ENCODE assay signal across 8 mouse cellular contexts in the genomic region with DNA sequence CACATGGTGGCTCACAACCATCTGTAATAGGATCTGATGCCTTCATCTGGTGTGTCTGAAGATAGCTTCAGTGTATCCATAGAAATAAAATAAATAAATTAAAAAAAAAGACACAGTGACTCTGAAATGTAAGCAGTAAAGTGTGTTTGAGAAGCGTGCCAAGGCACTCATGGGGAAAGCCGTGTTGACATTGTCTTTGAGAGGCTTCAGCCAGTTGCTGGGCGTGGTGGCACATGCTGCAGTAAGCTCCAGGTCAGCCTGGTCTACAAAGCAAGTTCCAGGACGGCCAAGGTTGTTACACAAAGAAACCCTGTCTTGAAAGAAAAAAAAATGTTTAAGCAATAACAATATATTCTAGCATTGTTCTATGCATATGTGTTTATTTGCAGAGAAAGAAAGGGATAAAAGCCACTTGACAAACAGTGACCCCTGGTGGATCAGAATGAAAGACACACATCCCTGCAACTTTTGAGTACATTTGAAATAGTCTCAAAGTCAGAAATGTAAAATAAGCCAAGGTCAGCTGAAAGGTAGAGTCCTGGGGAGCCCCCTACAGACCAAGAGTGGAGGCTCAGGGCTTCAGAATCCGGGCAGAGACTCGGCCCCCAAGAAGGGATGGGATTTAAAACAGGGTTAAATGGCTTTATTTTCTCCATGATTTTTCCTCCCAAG. TPM values are rescaled to one million over a fixed set of nuclear protein-coding genes. Genes with fewer than 3 reads are reported as not detected.
DNase-seq lines count a peak whose midpoint lies in the region; ATAC-seq and TF ChIP-seq lines count a peak whose summit lies in the region.

No protein-coding gene starts in this region.

- no peaks in the 10 kb centered on the region for H3K27me3 ChIP-seq in G1E (ENCODE audit: insufficient read depth, low read length)
- no peaks in the 10 kb centered on the region for H3K27me3 ChIP-seq in embryonic facial prominence, embryonic 14.5 days (replicated peaks; ENCODE audit: control insufficient read depth, insufficient read depth, low read length)

- no peak overlapping the region for H3K4me2 ChIP-seq in embryonic facial prominence, embryonic 14.5 days (ENCODE audit: low read depth, low read length)

- no peak overlapping the region for H3K27ac ChIP-seq in embryonic facial prominence, embryonic 14.5 days (replicated peaks; ENCODE audit: low read depth, low read length)

- H3K36me3 ChIP-seq in G1E (replicated peaks), result peaks cover 66% of the 10 kb centered on the region
- peaks cover 37% of the 10 kb centered on the region for H3K36me3 ChIP-seq in embryonic facial prominence, embryonic 14.5 days (ENCODE audit: control insufficient read depth, insufficient read depth, low read length)

- peaks cover 11% of the 10 kb centered on the region for H3K4me1 ChIP-seq in G1E (ENCODE audit: insufficient read depth, low read depth, low read length)
- H3K4me1 ChIP-seq in embryonic facial prominence, embryonic 14.5 days (ENCODE audit: control insufficient read depth, insufficient read depth, low read length), result no peaks in the 10 kb centered on the region

- peak; percentile 15 to 18 for DNase-seq in kidney, adult 8-10 months
- no peak for DNase-seq in kidney, adult 18-20 months
- no peak for DNase-seq in G1E (ENCODE audit: low spot score)
- peak; percentile 27 for DNase-seq in embryonic facial prominence, embryonic 14.5 days (ENCODE audit: low spot score)
- DNase-seq in mesoderm, embryonic 11.5 days (ENCODE audit: low read depth, low spot score), result peak; percentile 11
- no peak for DNase-seq in adrenal gland, adult 8-10 months
- DNase-seq in right cerebral cortex, postnatal 10 days (ENCODE audit: low spot score in 2 of 2), result no peak
- no peak for DNase-seq in gastrocnemius, postnatal 4 days (ENCODE audit: low spot score in 2 of 2)

- peak; percentile 27; the same call in 1 of the 2 replicates for TF ChIP-seq CTCF in G1E (IDR thresholded peaks at IDR 0.05; ENCODE audit: low read depth, low read length)

- no peak overlapping the region for H3K9ac ChIP-seq in embryonic facial prominence, embryonic 14.5 days (ENCODE audit: low read depth, low read length)

- no peaks in the 10 kb centered on the region for H3K9me3 ChIP-seq in G1E (replicated peaks)
- no peaks in the 10 kb centered on the region for H3K9me3 ChIP-seq in embryonic facial prominence, embryonic 14.5 days (ENCODE audit: control insufficient read depth, low read length)

- H3K4me3 ChIP-seq in G1E (ENCODE audit: low read depth, low read length), result no peak overlapping the region
- no peak overlapping the region for H3K4me3 ChIP-seq in embryonic facial prominence, embryonic 14.5 days (ENCODE audit: low read depth, low read length)

- peak; percentile 31; the same call in 1 of the 2 replicates for ATAC-seq in G1E (ENCODE audit: extremely low read depth, insufficient number of reproducible peaks, low FRiP score, poor library complexity, severe bottlenecking)
- no peak for ATAC-seq in embryonic facial prominence, embryonic 14.5 days (ENCODE audit: low read depth)

- 73% methylated on average over 6 of the region's 6 CpGs for WGBS in embryonic facial prominence, embryonic 14.5 days

RNA-seq across cellular contexts. Expression of gene Hp, which starts 14.3 kb away (rescaled TPM):
- total RNA-seq in G1E (2014; fragmentation: Nextera tagmentation) (not detected in 2 replicates), G1E (2017) (not detected in 2 replicates)
- 0.24 and 0.28 TPM in 2 replicates for polyA plus RNA-seq in G1E (2012)
- 2.3 and 4.3 TPM in 2 replicates for polyA plus RNA-seq in embryonic facial prominence, embryonic 14.5 days (2014; fragmentation: Nextera tagmentation; extraction: Ambion mirVana)
- total RNA-seq in adrenal gland, adult 8-10 months (2022), result 100 to 1,000 TPM in 1 of 4 experiments, 10 to 100 TPM in 3; 66.0 to 260 (median 87.5) TPM
- total RNA-seq in gastrocnemius, postnatal 4 days (2021), result 10 to 100 TPM in 1 of 2 experiments, 1 to 10 TPM in 1; 8.1 to 27.6 TPM

RNA-seq across cellular contexts. Expression of gene Dhodh, which starts 15.2 kb away (rescaled TPM):
- total RNA-seq in G1E (2014; fragmentation: Nextera tagmentation) (22.6 and 24.6 TPM in 2 replicates), G1E (2017) (23.7 and 29.4 TPM in 2 replicates)
- 110 and 117 TPM in 2 replicates for polyA plus RNA-seq in G1E (2012)
- polyA plus RNA-seq in embryonic facial prominence, embryonic 14.5 days (2014; fragmentation: Nextera tagmentation; extraction: Ambion mirVana), result 34.7 and 39.3 TPM in 2 replicates
- 10 to 100 TPM; 21.3 to 36.2 (median 25.7) TPM for total RNA-seq in adrenal gland, adult 8-10 months (2022)
- total RNA-seq in gastrocnemius, postnatal 4 days (2021), result 10 to 100 TPM; 16.3 to 16.8 TPM

RNA-seq across cellular contexts. Expression of gene Pkd1l3, which starts 21.1 kb away (rescaled TPM):
- 23.9 and 30.0 TPM in 2 replicates for total RNA-seq in G1E (2014; fragmentation: Nextera tagmentation)
- 7.0 and 11.2 TPM in 2 replicates for total RNA-seq in G1E (2017)
- polyA plus RNA-seq in G1E (2012), result 2.2 and 3.5 TPM in 2 replicates
- 0.24 TPM in 1 of 2 replicates, not detected in the other for polyA plus RNA-seq in embryonic facial prominence, embryonic 14.5 days (2014; fragmentation: Nextera tagmentation; extraction: Ambion mirVana)
- total RNA-seq in adrenal gland, adult 8-10 months (2022), result under 1 TPM in 3 of 4 experiments, not detected in 1; 0.03 to 0.17 (median 0.06) TPM
- not detected for total RNA-seq in gastrocnemius, postnatal 4 days (2021)

RNA-seq across cellular contexts. Expression of gene Txnl4b, which starts 27.6 kb away (rescaled TPM):
- total RNA-seq in G1E (2014; fragmentation: Nextera tagmentation) (9.6 and 10.5 TPM in 2 replicates), G1E (2017) (20.3 TPM in 2 replicates)
- polyA plus RNA-seq in G1E (2012), result 6.1 and 8.1 TPM in 2 replicates
- polyA plus RNA-seq in embryonic facial prominence, embryonic 14.5 days (2014; fragmentation: Nextera tagmentation; extraction: Ambion mirVana), result 23.5 and 25.4 TPM in 2 replicates
- 10 to 100 TPM; 10.3 to 12.7 (median 11.9) TPM for total RNA-seq in adrenal gland, adult 8-10 months (2022)
- total RNA-seq in gastrocnemius, postnatal 4 days (2021), result 1 to 10 TPM; 7.7 to 9.2 TPM

RNA-seq across cellular contexts. Expression of gene Dhx38, which starts 27.6 kb away (rescaled TPM):
- total RNA-seq in G1E (2014; fragmentation: Nextera tagmentation) (16.3 and 22.9 TPM in 2 replicates), G1E (2017) (36.1 and 37.5 TPM in 2 replicates)
- polyA plus RNA-seq in G1E (2012), result 26.8 and 34.1 TPM in 2 replicates
- polyA plus RNA-seq in embryonic facial prominence, embryonic 14.5 days (2014; fragmentation: Nextera tagmentation; extraction: Ambion mirVana), result 17.4 and 19.5 TPM in 2 replicates
- 10 to 100 TPM; 22.3 to 28.5 (median 25.2) TPM for total RNA-seq in adrenal gland, adult 8-10 months (2022)
- total RNA-seq in gastrocnemius, postnatal 4 days (2021), result 10 to 100 TPM; 19.4 to 22.5 TPM

Comparison
In these comparisons a context has a peak if more than half of its experiments do, and no peak if none do; other contexts are left out.
1. DNase-seq: peak in kidney, adult 8-10 months (2 of 2), embryonic facial prominence, embryonic 14.5 days (single experiment) and mesoderm, embryonic 11.5 days (single experiment); none in kidney, adult 18-20 months (single experiment), G1E (single experiment), adrenal gland, adult 8-10 months (single experiment), right cerebral cortex, postnatal 10 days (0 of 2) and gastrocnemius, postnatal 4 days (0 of 2).
2. RNA of gene Hp, which starts 14.3 kb away (total RNA-seq): 66.0 to 260 TPM in adrenal gland, adult 8-10 months and 8.1 to 27.6 TPM in gastrocnemius, postnatal 4 days; not detected in G1E; every median in the first group is over 4 times any median in the second.
3. RNA of gene Pkd1l3, which starts 21.1 kb away (total RNA-seq): 7.0 to 30.0 TPM in G1E; not detected in gastrocnemius, postnatal 4 days and 0.03 to 0.17 TPM in adrenal gland, adult 8-10 months; every median in the first group is over 4 times any median in the second.